Mouse (Mus musculus) left cerebral cortex, postnatal 10 days (tissue): ENCODE results near the gene BC048562. TPM values are rescaled to one million over a fixed set of nuclear protein-coding genes. Genes with fewer than 3 reads are reported as not detected.

Source experiments
- DNase-seq, 2 experiments: peaks; one replicate each; pipeline ENCODE4 v3.0.0; 2021 to 2022; ENCODE audit warnings: low spot score in 2 of 2, mixed read lengths in 1 of 2; ENCODE audit errors: extremely low spot score in 1 of 2
- intact Hi-C: fragments of 180-260 bp; cut with DNase I; formaldehyde crosslinking; loops from one replicate; pipeline ENCODE4 v1.15.1; 2025
- total RNA-seq, 2 experiments: library from RNA; stranded (reverse); gene quantifications; 2 replicates each; pipeline ENCODE4 v1.2.3; 2021

BC048562 gene
- total RNA-seq, 2 experiments from 2014 or later, result not detected

GRCm38 (mm10) chr9:108445125-108445524, 8.8 kb downstream of the BC048562 start:
- DNase-seq, result no peak
- intact Hi-C loops, result no loop called here

- peak; percentile 57 to 68 for DNase-seq
- intact Hi-C loops, result loop anchor here (5.0 kb wide), 1 partner anchor 53 kb away; no protein-coding TSS in a partner anchor
Measured at GRCm38 (mm10) chr9:108449860-108450259, 13.6 kb downstream of the BC048562 start.

GRCm38 (mm10) chr9:108450292-108451169, 14.2 kb downstream of the BC048562 start:
- intact Hi-C loops, result loop anchor here (5.0 kb wide), 1 partner anchor 53 kb away; no protein-coding TSS in a partner anchor
- DNase-seq, result peak in 1 of 2 experiments; percentile 57

GRCm38 (mm10) chr9:108451170-108451493, 14.8 kb downstream of the BC048562 start:
- intact Hi-C loops, result loop anchor here (5.0 kb wide), 1 partner anchor 54 kb away; no protein-coding TSS in a partner anchor
- no peak for DNase-seq

- DNase-seq, result no peak
- intact Hi-C loops, result loop anchor here (5.0 kb wide), 1 partner anchor 54 kb away; no protein-coding TSS in a partner anchor
Measured at GRCm38 (mm10) chr9:108451519-108452160, 15.4 kb downstream of the BC048562 start.

GRCm38 (mm10) chr9:108452291-108452906, 16.1 kb downstream of the BC048562 start:
- peak; percentile 77 to 92 for DNase-seq
- intact Hi-C loops, result loop anchor here (5.0 kb wide), 1 partner anchor 55 kb away; no protein-coding TSS in a partner anchor

- no peak for DNase-seq
- intact Hi-C loops, result loop anchor here (5.0 kb wide), 1 partner anchor 56 kb away; no protein-coding TSS in a partner anchor
Measured at GRCm38 (mm10) chr9:108452911-108453310, 16.6 kb downstream of the BC048562 start.

- intact Hi-C loops, result loop anchor here (5.0 kb wide), 1 partner anchor 56 kb away; no protein-coding TSS in a partner anchor
- no peak for DNase-seq
Measured at GRCm38 (mm10) chr9:108453458-108453857, 17.2 kb downstream of the BC048562 start.

- DNase-seq, result no peak
- intact Hi-C loops, result loop anchor here (5.0 kb wide), 1 partner anchor 57 kb away; no protein-coding TSS in a partner anchor
Measured at GRCm38 (mm10) chr9:108454429-108454828, 18.1 kb downstream of the BC048562 start.

- intact Hi-C loops, result no loop called here
- DNase-seq, result no peak
Measured at GRCm38 (mm10) chr9:108455747-108456571, 19.7 kb downstream of the BC048562 start.

- intact Hi-C loops, result no loop called here
- no peak for DNase-seq
Measured at GRCm38 (mm10) chr9:108456953-108457352, 20.7 kb downstream of the BC048562 start.

- no peak for DNase-seq
- intact Hi-C loops, result no loop called here
Measured at GRCm38 (mm10) chr9:108459939-108460318, 23.6 kb downstream of the BC048562 start.

GRCm38 (mm10) chr9:108460319-108461178, 24.3 kb downstream of the BC048562 start, which contains the start of gene Ccdc71:
Gene Ccdc71 (plus strand): TSS chr9:108460527.
- peak; percentile 83 to 95 for DNase-seq
- intact Hi-C loops, result no loop called here

- intact Hi-C loops, result no loop called here
- DNase-seq, result no peak
Measured at GRCm38 (mm10) chr9:108461181-108461631, 24.9 kb downstream of the BC048562 start, which contains the start of gene Klhdc8b. Gene Klhdc8b (minus strand): TSS chr9:108461581.

GRCm38 (mm10) chr9:108461675-108462074, 25.4 kb downstream of the BC048562 start:
- intact Hi-C loops, result no loop called here
- no peak for DNase-seq

- intact Hi-C loops, result no loop called here
- DNase-seq, result no peak
Measured at GRCm38 (mm10) chr9:108462192-108462591, 25.9 kb downstream of the BC048562 start.

GRCm38 (mm10) chr9:108463713-108464112, 27.4 kb downstream of the BC048562 start:
- DNase-seq, result no peak
- intact Hi-C loops, result no loop called here
